Mouse (Mus musculus): ENCODE measurements at regions not wholly inside any gene's neighbourhood (a gene's known extent, or its start where the extent isn't known, plus 50 kb on each side); places are given as distances from the start of the nearest gene placed in this dataset.
A peak's percentile ranks its signal among the peaks of the same experiment; 100 is the strongest.

DNA sequence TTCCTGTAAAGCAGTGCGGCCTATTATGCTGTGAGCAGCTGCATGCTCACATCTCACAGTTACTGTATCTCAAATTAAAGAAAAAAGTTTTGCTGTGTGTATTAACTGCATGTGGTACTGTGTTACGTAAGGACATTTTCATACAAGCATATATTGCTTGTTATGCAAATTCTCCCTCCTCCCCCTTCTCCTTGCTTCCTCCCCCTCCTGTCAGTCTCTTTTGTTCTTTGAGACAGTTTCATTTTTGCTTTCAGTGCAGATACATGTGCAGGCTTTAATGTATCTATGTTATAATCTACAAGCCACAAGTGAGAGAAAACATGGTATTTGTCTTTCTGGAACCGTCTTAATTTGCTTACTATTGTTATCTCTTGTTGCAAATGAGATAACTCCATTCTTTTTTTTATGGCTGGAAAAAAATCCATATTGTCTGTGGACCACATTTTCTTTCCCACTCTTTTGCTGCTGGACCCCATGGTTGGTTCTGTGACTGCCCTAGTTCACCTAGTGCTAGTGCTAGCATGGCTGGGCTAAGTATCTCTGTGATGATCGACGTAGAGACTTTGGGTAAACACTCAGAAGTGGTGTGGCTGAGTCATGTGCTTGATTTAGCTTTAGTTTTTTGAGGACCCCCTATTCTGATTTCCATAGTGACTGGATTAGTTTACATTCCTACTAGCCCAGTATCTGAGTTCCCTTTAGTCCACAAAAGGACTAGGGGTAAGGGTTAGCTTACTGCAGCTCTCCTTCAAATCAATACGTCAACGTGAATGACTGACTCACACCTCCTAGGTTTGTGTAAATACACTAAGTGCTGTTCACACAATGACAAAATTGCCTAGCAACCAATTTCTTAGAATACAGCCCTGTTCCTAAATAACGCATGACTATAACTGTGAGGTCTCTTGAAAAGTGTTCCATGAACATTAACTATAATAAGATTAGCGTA is 158.1 kb downstream of the Icos start:
- no peak for DNase-seq (ENCODE audit: low spot score in 2 of 2)

DNA sequence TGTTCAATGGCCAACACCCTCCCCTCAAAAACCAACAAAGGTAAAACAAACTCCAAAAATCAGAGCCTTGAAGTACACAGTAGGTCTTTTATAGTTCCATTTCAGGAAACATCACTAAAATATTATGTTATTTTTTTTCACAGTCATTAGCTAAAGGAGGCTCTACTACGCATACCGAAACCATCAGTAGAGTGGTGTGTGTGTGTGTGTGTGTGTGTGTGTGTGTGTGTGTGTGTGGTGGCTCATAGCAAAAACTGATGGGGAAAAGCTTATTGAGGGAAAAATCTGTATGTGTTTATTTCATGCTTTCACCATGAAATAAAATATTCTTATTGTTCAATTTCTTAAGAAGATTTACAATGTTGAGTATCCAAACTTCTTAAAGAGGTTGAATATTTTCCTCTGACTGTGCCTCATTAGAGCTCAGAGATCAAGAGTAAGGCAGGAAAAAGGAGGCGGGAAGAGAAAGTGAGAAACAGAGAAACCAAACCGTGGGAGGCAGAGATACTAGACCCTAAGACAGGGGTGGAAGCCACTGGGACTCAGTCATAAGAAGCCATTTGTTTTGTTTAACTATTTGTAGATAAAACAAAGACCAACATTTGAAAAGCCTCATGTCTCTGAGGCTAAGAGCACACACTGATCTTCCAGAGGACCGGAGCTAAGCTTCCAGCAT is 159.6 kb downstream of the Icos start:
- no peak for DNase-seq (ENCODE audit: low spot score in 2 of 2)

DNA sequence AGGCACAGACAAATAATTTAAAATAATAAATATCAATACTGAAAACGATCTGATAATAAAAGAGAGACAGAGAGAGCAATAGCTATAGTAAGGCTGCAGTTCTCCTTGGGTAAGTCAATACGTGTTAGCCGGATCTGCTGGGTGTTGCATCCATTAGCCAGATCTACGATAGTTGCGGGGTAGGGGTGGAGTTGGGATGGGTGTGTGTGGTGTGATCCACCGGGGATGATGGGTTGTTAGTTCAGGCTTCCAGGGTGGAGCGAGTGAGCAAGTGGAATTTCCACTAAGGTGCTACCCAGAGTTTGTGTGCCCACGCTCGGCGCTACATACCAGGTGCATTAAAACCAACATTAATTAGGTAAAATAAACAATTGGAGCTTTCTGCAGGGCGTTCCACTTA is 160.2 kb downstream of the Icos start:
- DNase-seq (ENCODE audit: low spot score in 2 of 2): no peak

- peak; percentile 13 to 29 for DNase-seq (ENCODE audit: low spot score in 2 of 2)
These were observed 161.7 kb downstream of the Icos start for GRCm38 (mm10) chr1:61139291-61139983.

DNA sequence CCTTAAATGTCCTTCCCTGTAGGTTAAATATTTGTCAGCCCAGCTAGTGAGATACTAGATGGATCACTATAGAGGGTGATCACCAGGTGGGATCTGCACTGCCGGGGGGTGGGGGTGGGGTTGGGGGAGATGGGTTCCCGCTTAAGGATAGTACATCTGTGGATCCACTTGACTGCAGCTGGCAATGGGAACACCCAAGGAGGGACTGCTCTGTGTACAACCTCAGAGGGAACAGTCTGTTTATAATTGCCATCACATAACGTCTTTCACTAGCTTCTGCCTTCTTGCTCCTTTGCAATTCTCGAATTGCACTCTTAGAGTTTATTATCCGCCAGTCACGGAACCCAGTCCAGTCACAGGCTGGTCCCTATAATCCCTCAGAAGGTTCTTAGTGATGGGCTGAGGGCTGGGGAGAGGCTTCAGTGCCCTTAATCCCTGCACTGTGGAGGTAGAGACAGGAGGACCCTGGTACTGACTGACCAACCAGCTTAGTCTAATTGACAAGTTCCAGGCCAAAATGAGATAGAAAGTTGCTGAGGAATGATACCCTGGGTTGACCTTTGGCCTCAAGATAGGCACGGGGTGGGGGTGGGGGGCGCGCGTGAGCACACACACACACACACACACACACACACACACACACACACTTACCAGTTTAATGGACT is 162.4 kb downstream of the Icos start:
- no peak for DNase-seq (ENCODE audit: low spot score in 2 of 2)

GRCm38 (mm10) chr1:61140870-61141591 is 163.3 kb downstream of the Icos start:
- DNase-seq (ENCODE audit: low spot score in 2 of 2): no peak

GRCm38 (mm10) chr1:61141592-61141930 is 163.8 kb downstream of the Icos start:
- DNase-seq (ENCODE audit: low spot score in 2 of 2): no peak

GRCm38 (mm10) chr1:61141952-61142351 is 164.2 kb downstream of the Icos start:
- DNase-seq (ENCODE audit: low spot score in 2 of 2): no peak

DNA sequence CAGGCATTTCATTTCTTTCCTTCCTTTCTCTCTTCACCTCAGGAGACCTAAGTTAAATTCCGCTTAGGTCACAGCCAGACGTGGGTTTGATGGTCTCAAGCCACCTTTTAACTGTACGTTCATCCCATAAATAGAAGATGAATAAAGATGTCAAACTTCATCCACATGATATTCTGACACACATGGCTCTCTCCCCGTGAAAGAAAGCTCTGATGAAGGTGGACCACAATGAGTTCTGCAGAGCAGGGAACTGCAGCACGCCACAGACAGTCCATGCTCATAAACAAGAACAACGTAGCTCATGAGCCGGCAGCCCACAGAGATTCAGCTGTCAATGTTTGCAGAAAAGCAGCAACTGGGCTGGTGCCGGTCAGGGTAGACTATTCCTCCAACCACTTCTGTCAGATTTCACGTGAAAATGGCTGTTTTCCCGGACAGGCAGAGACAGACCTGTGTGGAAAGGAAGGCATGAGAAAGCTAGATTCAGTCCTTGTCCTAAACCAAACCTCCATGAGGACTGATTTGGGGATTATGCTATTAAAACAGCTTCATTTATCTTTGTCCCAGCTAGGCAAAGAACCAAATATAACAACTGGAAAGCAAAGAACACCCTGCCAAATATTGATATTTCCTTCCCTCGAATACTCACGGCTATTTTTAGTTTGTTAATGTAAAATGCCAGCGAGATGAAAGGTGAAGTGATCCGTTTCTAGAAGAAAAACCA is 165.5 kb downstream of the Icos start:
- DNase-seq (ENCODE audit: low spot score in 2 of 2): no peak

DNA sequence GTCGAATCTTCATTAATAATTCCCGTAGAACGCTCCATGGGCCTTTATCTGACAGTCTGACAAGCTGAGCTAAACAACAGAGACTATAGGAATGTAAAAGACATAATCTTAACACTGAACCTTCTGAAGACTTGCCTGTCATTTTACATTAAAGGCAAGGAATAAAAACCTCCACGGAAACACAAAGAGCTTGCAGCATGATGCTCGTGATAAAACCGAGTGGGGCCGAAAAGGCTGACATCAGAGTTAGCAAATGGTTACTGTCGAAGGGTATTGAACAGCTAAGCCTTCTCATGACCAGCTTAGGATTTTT is 166.0 kb downstream of the Icos start:
- no peak for DNase-seq (ENCODE audit: low spot score in 2 of 2)

DNA sequence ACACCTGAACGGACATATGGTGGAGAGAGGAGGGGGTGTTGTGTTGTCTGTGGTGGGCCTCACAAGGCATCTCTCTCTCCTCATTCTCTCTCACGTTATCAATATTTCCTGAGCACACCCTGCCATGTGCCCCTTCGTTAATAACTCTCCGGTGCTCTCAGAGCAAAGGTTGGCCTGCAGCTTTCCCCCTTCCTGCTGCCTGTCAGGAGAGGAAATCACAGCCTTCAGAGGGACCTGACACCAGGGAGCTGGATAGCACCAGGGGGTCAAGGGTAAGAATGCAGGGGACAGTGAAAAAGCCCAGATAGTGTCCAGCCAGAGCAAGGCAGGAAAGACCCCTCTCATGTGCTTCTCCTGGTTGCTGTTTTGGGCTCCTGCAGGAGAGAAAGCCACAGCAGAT is 167.3 kb downstream of the Icos start:
- no peak for DNase-seq (ENCODE audit: low spot score in 2 of 2)

- DNase-seq (ENCODE audit: low spot score in 2 of 2): no peak
These were observed 167.8 kb downstream of the Icos start for GRCm38 (mm10) chr1:61145572-61145971.

DNA sequence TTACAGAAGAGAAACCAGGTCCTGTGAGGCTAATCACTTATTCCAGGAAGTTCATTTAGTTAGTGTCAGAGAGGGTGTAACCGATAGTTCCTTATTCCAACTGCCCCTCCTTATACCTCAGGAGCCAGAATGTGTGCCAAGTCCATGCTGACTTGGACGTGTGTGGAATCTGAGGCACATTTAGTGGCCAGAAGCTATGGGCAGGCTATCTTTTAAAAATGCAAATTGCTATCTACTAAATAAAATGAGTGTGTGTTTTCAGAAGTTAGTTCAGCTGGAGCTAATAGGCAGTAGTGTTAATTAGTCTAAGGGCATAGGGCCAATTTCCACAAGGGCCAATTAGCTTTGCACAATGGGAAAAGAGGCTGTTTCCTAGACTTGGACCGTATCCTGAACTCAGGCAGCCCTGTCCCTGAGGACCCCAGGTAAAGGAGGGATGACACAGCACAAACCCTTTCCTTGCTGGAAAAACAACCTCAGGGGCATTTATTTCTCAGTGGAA is 168.5 kb downstream of the Icos start:
- DNase-seq (ENCODE audit: low spot score in 2 of 2): no peak

GRCm38 (mm10) chr1:61151742-61152141 is 174.0 kb downstream of the Icos start:
- no peak for DNase-seq (ENCODE audit: low spot score in 2 of 2)

- DNase-seq (ENCODE audit: low spot score in 2 of 2): no peak
These were observed 174.4 kb downstream of the Icos start for GRCm38 (mm10) chr1:61152157-61152556.

GRCm38 (mm10) chr1:61154216-61154615 is 176.5 kb downstream of the Icos start:
- peak in 1 of 2 experiments; percentile 11 for DNase-seq (ENCODE audit: low spot score in 2 of 2)

DNA sequence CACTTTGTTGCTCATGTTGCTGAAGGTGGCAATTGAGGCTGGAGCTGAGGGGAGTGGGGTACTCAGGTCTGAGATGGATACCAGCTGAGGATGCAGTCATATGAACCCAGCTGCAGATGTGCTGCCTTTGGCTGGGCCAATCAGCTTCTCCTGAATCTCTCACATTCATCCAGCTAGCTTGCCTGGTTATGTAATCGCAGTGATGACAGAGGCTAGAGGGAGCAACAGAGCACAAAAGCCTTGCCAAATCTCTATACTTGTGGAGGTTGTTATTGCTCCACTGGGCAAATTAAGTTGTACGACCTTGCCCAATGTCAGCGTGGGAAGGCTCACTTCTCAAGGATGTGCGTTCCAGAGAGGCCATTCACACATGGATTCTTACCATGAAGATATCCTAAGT is 179.5 kb downstream of the Icos start:
- no peak for DNase-seq (ENCODE audit: low spot score in 2 of 2)

GRCm38 (mm10) chr1:61160505-61160904 is 182.8 kb downstream of the Icos start:
- no peak for DNase-seq (ENCODE audit: low spot score in 2 of 2)

DNA sequence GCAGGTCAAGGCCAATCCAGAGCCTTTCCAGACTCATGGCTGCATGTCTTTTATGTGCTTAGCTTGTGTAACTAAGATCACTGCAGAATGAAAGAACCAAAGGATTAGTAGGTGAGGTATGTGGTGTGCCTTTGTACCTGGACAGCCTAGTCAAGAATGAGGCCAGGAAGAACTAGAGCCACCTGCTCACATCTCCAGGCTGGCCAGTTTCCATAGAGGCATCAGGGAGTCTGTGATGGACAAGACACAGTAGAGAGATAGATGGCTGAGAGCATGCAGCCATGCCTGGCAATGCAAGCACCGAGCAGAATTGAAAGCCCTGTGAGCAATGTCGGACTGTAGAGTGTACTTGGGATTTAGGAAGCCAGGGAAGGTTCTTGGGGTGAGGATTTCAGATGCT is 186.5 kb downstream of the Icos start:
- DNase-seq (ENCODE audit: low spot score in 2 of 2): no peak

GRCm38 (mm10) chr1:61171941-61172340 is 194.2 kb downstream of the Icos start:
- DNase-seq (ENCODE audit: low spot score in 2 of 2): no peak
